Mouse (Mus musculus) embryonic facial prominence, embryonic 14.5 days (tissue): ENCODE data around the gene Cmtm6. TPM values are rescaled to one million over a fixed set of nuclear protein-coding genes. Genes with fewer than 3 reads are reported as not detected.

Experiments used
- ATAC-seq: fragments of 200-750 bp; cut with Nextera tagmentation; 2 replicates; pipeline ENCODE4 v1.8.0; 2017; ENCODE audit warnings: low read depth, moderate number of reproducible peaks, moderate TSS enrichment
- DNase-seq: peaks from one replicate; pipeline ENCODE4 v3.0.0-alpha.2; 2015; ENCODE audit warnings: low spot score
- H3K27ac ChIP-seq: fragments of 300-500 bp; sonication (generic); replicated peaks from 2 replicates; pipeline ENCODE4 v1.5.1; 2014; ENCODE audit warnings: low read depth, mild to moderate bottlenecking, low read length, moderate library complexity
- H3K27me3 ChIP-seq: fragments of 300-500 bp; sonication (generic); replicated peaks from 2 replicates; pipeline ENCODE4 v1.6.1; 2014; ENCODE audit warnings: low read length; ENCODE audit not compliant: control insufficient read depth, insufficient read depth
- H3K36me3 ChIP-seq: fragments of 300-500 bp; sonication (generic); 2 replicates; pipeline ENCODE4 v1.6.1; 2014; ENCODE audit warnings: low read length, mixed read lengths; ENCODE audit not compliant: control insufficient read depth, insufficient read depth
- H3K4me1 ChIP-seq: fragments of 300-500 bp; sonication (generic); 2 replicates; pipeline ENCODE4 v1.6.1; 2014; ENCODE audit warnings: antibody characterized with exemption, low read length; ENCODE audit not compliant: control insufficient read depth, insufficient read depth
- H3K4me2 ChIP-seq: fragments of 300-500 bp; sonication (generic); 2 replicates; pipeline ENCODE4 v1.6.1; 2014; ENCODE audit warnings: low read depth, mild to moderate bottlenecking, low read length, moderate library complexity, mixed read lengths
- H3K4me3 ChIP-seq: fragments of 300-500 bp; sonication (generic); 2 replicates; pipeline ENCODE4 v1.5.1; 2014; ENCODE audit warnings: low read depth, mild to moderate bottlenecking, low read length
- H3K9ac ChIP-seq: fragments of 300-500 bp; sonication (generic); 2 replicates; pipeline ENCODE4 v1.6.1; 2014; ENCODE audit warnings: low read depth, mild to moderate bottlenecking, low read length, moderate library complexity, mixed read lengths
- H3K9me3 ChIP-seq: fragments of 300-500 bp; sonication (generic); 2 replicates; pipeline ENCODE4 v1.6.1; 2016; ENCODE audit warnings: low read length; ENCODE audit not compliant: control insufficient read depth
- WGBS: fragments of 180-500 bp; shearing (Covaris S2); extraction: QIAGEN DNeasy Blood & Tissue Kit; methylation state at CpG from one replicate; pipeline ENCODE4 v1.1.7; 2014; 5-methylcytosine and 5-hydroxymethylcytosine counted together
- polyA plus RNA-seq: library from polyadenylated mRNA; unstranded; fragments of >200 nt; fragmentation: Nextera tagmentation; extraction: Ambion mirVana; gene quantifications from 2 replicates; pipeline ENCODE4 v1.2.1, GENCODE M21; 2014

Cmtm6 gene
- polyA plus RNA-seq, 1 experiment from 2014 or later = 45.7 TPM

- Histone ChIP-seq H3K27me3 (no peaks in the 10 kb centered on the region), H3K4me3 (peak overlapping the region; percentile 71), H3K9ac (peak overlapping the region; percentile 74), H3K4me1 (0 out of 2 replicates have a peak, but pooled peaks cover 3% of the 10 kb centered on the region), H3K9me3 (no peaks in the 10 kb centered on the region), H3K27ac (no peak overlapping the region), H3K4me2 (peak overlapping the region; percentile 78), H3K36me3 (no peaks in the 10 kb centered on the region)
- ATAC-seq = no peak
- WGBS = 40% methylated on average over 23 of the region's 23 CpGs
- no peak for DNase-seq
Observed at GRCm38 (mm10) chr9:114779984-114780745, 49.2 kb downstream of the Cmtm6 start.

- H3K36me3 ChIP-seq = no peaks in the 10 kb centered on the region
- WGBS = 2% methylated on average over 35 of the region's 38 CpGs
- peak; percentile 53 for DNase-seq
- peak overlapping the region; percentile 71 for H3K4me3 ChIP-seq
- peak overlapping the region; percentile 74 for H3K9ac ChIP-seq
- peak; percentile 44 for ATAC-seq
- H3K9me3 ChIP-seq = no peaks in the 10 kb centered on the region
- H3K4me1 ChIP-seq = peaks cover 5% of the 10 kb centered on the region; the same call in 1 of the 2 replicates
- H3K27ac ChIP-seq = peak overlapping the region; percentile 86
- peak overlapping the region; percentile 78 for H3K4me2 ChIP-seq
- no peaks in the 10 kb centered on the region for H3K27me3 ChIP-seq
Observed at GRCm38 (mm10) chr9:114780746-114781525, 50.0 kb downstream of the Cmtm6 start.

- WGBS = under 1% methylated on average over 37 of the region's 54 CpGs
Observed at GRCm38 (mm10) chr9:114781526-114782212, 50.8 kb downstream of the Cmtm6 start, which contains the start of gene Cmtm7. Cmtm7 (minus strand) TSS chr9:114781856.

GRCm38 (mm10) chr9:114785432-114786125 lies 54.7 kb downstream of the Cmtm6 start:
- Histone ChIP-seq H3K9ac (no peak overlapping the region), H3K4me2 (no peak overlapping the region)

More at GRCm38 (mm10) chr9:114781526-114782212, 50.8 kb downstream of the Cmtm6 start, which contains the start of gene Cmtm7:
- H3K4me1 ChIP-seq = peaks cover 5% of the 10 kb centered on the region; the same call in 1 of the 2 replicates
- peak within 1 kb of the TSS; percentile 74 for H3K9ac ChIP-seq
- peak; percentile 71 for DNase-seq
- H3K4me3 ChIP-seq = peak within 1 kb of the TSS; percentile 71
- peak; percentile 92 for ATAC-seq
- H3K9me3 ChIP-seq = no peaks in the 10 kb centered on the region
- no peaks in the 10 kb centered on the region for H3K36me3 ChIP-seq
- H3K27me3 ChIP-seq = no peaks in the 10 kb centered on the region
- peak within 1 kb of the TSS; percentile 86 for H3K27ac ChIP-seq
- peak within 1 kb of the TSS; percentile 78 for H3K4me2 ChIP-seq

GRCm38 (mm10) chr9:114787134-114787533 lies 56.2 kb downstream of the Cmtm6 start:
- Histone ChIP-seq H3K9ac (no peak overlapping the region), H3K27ac (no peak overlapping the region), H3K36me3 (no peaks in the 10 kb centered on the region), H3K4me3 (no peak overlapping the region), H3K27me3 (no peaks in the 10 kb centered on the region), H3K9me3 (no peaks in the 10 kb centered on the region), H3K4me2 (no peak overlapping the region), H3K4me1 (peaks cover 5% of the 10 kb centered on the region; the same call in 1 of the 2 replicates)
- 97% methylated on average over 5 of the region's 5 CpGs for WGBS
- DNase-seq (no peak), ATAC-seq (no peak)

More at GRCm38 (mm10) chr9:114785432-114786125, 54.7 kb downstream of the Cmtm6 start:
- Histone ChIP-seq H3K27ac (peak overlapping the region; percentile 40; the same call in 1 of the 2 replicates), H3K9me3 (no peaks in the 10 kb centered on the region), H3K4me1 (peaks cover 5% of the 10 kb centered on the region; the same call in 1 of the 2 replicates), H3K27me3 (no peaks in the 10 kb centered on the region), H3K4me3 (no peak overlapping the region), H3K36me3 (no peaks in the 10 kb centered on the region)
- ATAC-seq (no peak), DNase-seq (peak; percentile 50)
- 13% methylated on average over 16 of the region's 16 CpGs for WGBS

- H3K27ac ChIP-seq = no peak overlapping the region
- WGBS = 87% methylated on average over 7 of the region's 7 CpGs
- no peak for ATAC-seq
- H3K4me1 ChIP-seq = peaks cover 5% of the 10 kb centered on the region; the same call in 1 of the 2 replicates
- no peaks in the 10 kb centered on the region for H3K9me3 ChIP-seq
- H3K9ac ChIP-seq = no peak overlapping the region
- DNase-seq = no peak
- no peak overlapping the region for H3K4me3 ChIP-seq
- H3K4me2 ChIP-seq = no peak overlapping the region
- no peaks in the 10 kb centered on the region for H3K27me3 ChIP-seq
- no peaks in the 10 kb centered on the region for H3K36me3 ChIP-seq
Observed at GRCm38 (mm10) chr9:114787716-114788115, 56.8 kb downstream of the Cmtm6 start.

GRCm38 (mm10) chr9:114788697-114789096 lies 57.8 kb downstream of the Cmtm6 start:
- DNase-seq = no peak
- H3K4me2 ChIP-seq = no peak overlapping the region
- no peak overlapping the region for H3K4me3 ChIP-seq
- no peak for ATAC-seq
- whole genome bisulfite sequencing = 85% methylated on average over 8 of the region's 8 CpGs
- peaks cover 5% of the 10 kb centered on the region; the same call in 1 of the 2 replicates for H3K4me1 ChIP-seq
- no peak overlapping the region for H3K9ac ChIP-seq
- H3K27ac ChIP-seq = no peak overlapping the region
- no peaks in the 10 kb centered on the region for H3K36me3 ChIP-seq
- H3K9me3 ChIP-seq = no peaks in the 10 kb centered on the region
- H3K27me3 ChIP-seq = no peaks in the 10 kb centered on the region
